Comparison of ENCODE assay signal across 9 mouse cellular contexts in genomic region chr17:58959905-58960304, GRCm38 (mm10). TPM values are rescaled to one million over a fixed set of nuclear protein-coding genes. Genes with fewer than 3 reads are reported as not detected.
DNase-seq lines count a peak whose midpoint lies in the region; ATAC-seq and TF ChIP-seq lines count a peak whose summit lies in the region.
"Had no signal": no experiment of that assay in that cellular context is flagged by ENCODE, and none has a peak within 500 bp of the region (broad histone marks: within the 10 kb centered on the region; RNA-seq: fewer than 3 reads in every experiment).

No protein-coding gene starts in this region.

- no peak for TF ChIP-seq POLR2A in thymus, adult 2 months (IDR thresholded peaks at IDR 0.05; ENCODE audit: control insufficient read depth, extremely low read depth, insufficient read depth, low read length, poor library complexity)

- no peak for TF ChIP-seq CTCF in forebrain, postnatal 0 days (IDR thresholded peaks at IDR 0.05; ENCODE audit: low read depth)
- TF ChIP-seq CTCF in thymus, adult 2 months (IDR thresholded peaks at IDR 0.05; ENCODE audit: borderline replicate concordance, control insufficient read depth, extremely low read depth, insufficient read depth, low read length, poor library complexity) = no peak

- H3K27me3 ChIP-seq in forebrain, postnatal 0 days (ENCODE audit: insufficient read depth, low read length) = no peaks in the 10 kb centered on the region
- no peaks in the 10 kb centered on the region for H3K27me3 ChIP-seq in forebrain, embryonic 12.5 days
- no peaks in the 10 kb centered on the region for H3K27me3 ChIP-seq in thymus, adult 2 months (ENCODE audit: control insufficient read depth, insufficient read depth, low read length)
- H3K27me3 ChIP-seq: neural tube, embryonic 12.5 days had no signal

- no peak overlapping the region for H3K4me3 ChIP-seq in forebrain, postnatal 0 days (ENCODE audit: low read depth, low read length)
- H3K4me3 ChIP-seq in forebrain, embryonic 12.5 days (replicated peaks) = no peak overlapping the region
- no peak overlapping the region for H3K4me3 ChIP-seq in thymus, adult 2 months (ENCODE audit: control insufficient read depth, insufficient read depth, low read length)
- H3K4me3 ChIP-seq: neural tube, embryonic 12.5 days had no signal

- peak; percentile 2 for DNase-seq in forebrain, postnatal 0 days
- DNase-seq in thymus, adult 2 months = peak; percentile 1
- DNase-seq in thymus, postnatal 36 days = no peak
- peak; percentile 74 for DNase-seq in embryo, embryonic 10 days (ENCODE audit: low spot score)
- peak; percentile 60 for DNase-seq in kidney, postnatal 25 days
- DNase-seq in spleen, adult 18-20 months = no peak

- ATAC-seq in forebrain, postnatal 0 days = no peak
- no peak for ATAC-seq in forebrain, embryonic 12.5 days (ENCODE audit: low FRiP score)
- ATAC-seq in megakaryocyte-erythroid progenitor cell, adult 5-6 weeks (replicated peaks; ENCODE audit: low FRiP score, low TSS enrichment, poor library complexity, severe bottlenecking) = peak; percentile 100

- H3K36me3 ChIP-seq in forebrain, postnatal 0 days (ENCODE audit: insufficient read depth) = no peaks in the 10 kb centered on the region
- H3K36me3 ChIP-seq in forebrain, embryonic 12.5 days (replicated peaks) = no peaks in the 10 kb centered on the region
- no peaks in the 10 kb centered on the region for H3K36me3 ChIP-seq in thymus, adult 2 months (ENCODE audit: control insufficient read depth, insufficient read depth, low read length)
- H3K36me3 ChIP-seq: neural tube, embryonic 12.5 days had no signal

- H3K9ac ChIP-seq in forebrain, postnatal 0 days = no peak overlapping the region
- H3K9ac ChIP-seq in forebrain, embryonic 12.5 days = no peak overlapping the region
- H3K9ac ChIP-seq: neural tube, embryonic 12.5 days had no signal

- H3K4me1 ChIP-seq in forebrain, postnatal 0 days (ENCODE audit: insufficient read depth) = no peaks in the 10 kb centered on the region
- no peaks in the 10 kb centered on the region for H3K4me1 ChIP-seq in forebrain, embryonic 12.5 days
- H3K4me1 ChIP-seq in thymus, adult 2 months (replicated peaks; ENCODE audit: control insufficient read depth, insufficient read depth, low read length) = no peaks in the 10 kb centered on the region
- H3K4me1 ChIP-seq: neural tube, embryonic 12.5 days had no signal

- no peaks in the 10 kb centered on the region for H3K9me3 ChIP-seq in forebrain, postnatal 0 days (ENCODE audit: low read length)
- no peaks in the 10 kb centered on the region for H3K9me3 ChIP-seq in forebrain, embryonic 12.5 days
- H3K9me3 ChIP-seq: neural tube, embryonic 12.5 days had no signal

- 35% methylated on average over 3 of the region's 3 CpGs for WGBS in forebrain, postnatal 0 days
- WGBS in forebrain, embryonic 12.5 days = 32% methylated on average over 3 of the region's 3 CpGs
- 31% methylated on average over 3 of the region's 3 CpGs for WGBS in thymus, adult 2 months

- H3K4me2 ChIP-seq in forebrain, postnatal 0 days (ENCODE audit: low read depth) = no peak overlapping the region
- H3K4me2 ChIP-seq in forebrain, embryonic 12.5 days = no peak overlapping the region
- H3K4me2 ChIP-seq: neural tube, embryonic 12.5 days had no signal

- H3K27ac ChIP-seq in forebrain, postnatal 0 days (ENCODE audit: low read depth, low read length) = no peak overlapping the region
- H3K27ac ChIP-seq in forebrain, embryonic 12.5 days = no peak overlapping the region
- no peak overlapping the region for H3K27ac ChIP-seq in thymus, adult 2 months (ENCODE audit: control insufficient read depth, insufficient read depth, low read length)
- H3K27ac ChIP-seq: neural tube, embryonic 12.5 days had no signal

RNA-seq across cellular contexts. Expression of gene Pdzph1, which starts 31.3 kb away (rescaled TPM):
- total RNA-seq in forebrain, postnatal 0 days (2014; rRNA removed) = 2.3 and 5.3 TPM in 2 replicates
- 6.9 and 8.3 TPM in 2 replicates for polyA plus RNA-seq in forebrain, postnatal 0 days (2015; fragmentation: Nextera tagmentation; extraction: Ambion mirVana)
- 13.8 and 18.8 TPM in 2 replicates for polyA plus RNA-seq in forebrain, embryonic 12.5 days (2016; fragmentation: Nextera tagmentation; extraction: Ambion mirVana)
- 0.23 TPM in 1 of 2 replicates, not detected in the other for polyA plus RNA-seq in thymus, adult 2 months (2012; rRNA removed)
- 15.5 and 22.3 TPM in 2 replicates for total RNA-seq in megakaryocyte-erythroid progenitor cell, adult 5-6 weeks (2014; fragmentation: Nextera tagmentation)
- 5.1 and 6.6 TPM in 2 replicates for total RNA-seq in megakaryocyte-erythroid progenitor cell, adult 5-6 weeks (2017)

RNA-seq across cellular contexts. Expression of gene Nudt12, which starts 53.3 kb away (rescaled TPM):
- total RNA-seq in forebrain, postnatal 0 days (2014; rRNA removed) = 2.9 and 4.2 TPM in 2 replicates
- 1.2 and 2.5 TPM in 2 replicates for polyA plus RNA-seq in forebrain, postnatal 0 days (2015; fragmentation: Nextera tagmentation; extraction: Ambion mirVana)
- 7.8 and 9.2 TPM in 2 replicates for polyA plus RNA-seq in forebrain, embryonic 12.5 days (2016; fragmentation: Nextera tagmentation; extraction: Ambion mirVana)
- polyA plus RNA-seq in thymus, adult 2 months (2012; rRNA removed) = 1.0 and 2.0 TPM in 2 replicates
- total RNA-seq in megakaryocyte-erythroid progenitor cell, adult 5-6 weeks (2014; fragmentation: Nextera tagmentation) = 9.1 and 27.4 TPM in 2 replicates
- 8.9 and 15.8 TPM in 2 replicates for total RNA-seq in megakaryocyte-erythroid progenitor cell, adult 5-6 weeks (2017)

Comparison
In these comparisons a context has a peak if more than half of its experiments do, and no peak if none do; other contexts are left out.
1. DNase-seq: peak in forebrain, postnatal 0 days (single experiment), thymus, adult 2 months (single experiment), embryo, embryonic 10 days (single experiment) and kidney, postnatal 25 days (2 of 2); none in thymus, postnatal 36 days (0 of 2) and spleen, adult 18-20 months (0 of 2).